Mouse (Mus musculus): Measurements from ENCODE around the gene Adgrf5.
"Not testable (repeated sequence)": the region's sequence is repeated elsewhere in the genome, so short reads cannot be mapped to it uniquely, and the experiment has no call there.

GRCm38 (mm10) chr17:43490371-43490770 lies 130.1 kb downstream of the Adgrf5 start:
- not testable (repeated sequence) for TF ChIP-seq POLR2A (IDR thresholded peaks at IDR 0.05; ENCODE audit: low read depth, low read length); CTCF (IDR thresholded peaks at IDR 0.05; ENCODE audit: borderline replicate concordance, insufficient read depth, low read length)

Measured in embryonic fibroblast, embryonic 13.5 days (primary cell).